Mouse (Mus musculus) small intestine, adult 2 months (tissue): ENCODE measurements at regions not wholly inside any gene's neighbourhood (a gene's known extent, or its start where the extent isn't known, plus 50 kb on each side); places are given as distances from the start of the nearest gene placed in this dataset.

Experiments
- H3K27ac ChIP-seq: fragments of 200-500 bp; 2 replicates; pipeline ENCODE4 v1.5.1; 2012; ENCODE audit warnings: low read depth, low read length, control low read depth, inconsistent platforms; ENCODE audit not compliant: insufficient read depth
- H3K27me3 ChIP-seq: fragments of 200-500 bp; 2 replicates; pipeline ENCODE4 v1.6.1; 2012; ENCODE audit warnings: mild to moderate bottlenecking, moderate library complexity, low read length, inconsistent platforms; ENCODE audit not compliant: control insufficient read depth, insufficient read depth
- H3K36me3 ChIP-seq: fragments of 200-500 bp; 2 replicates; pipeline ENCODE4 v1.6.1; 2012; ENCODE audit warnings: mild to moderate bottlenecking, low read length, control low read depth, inconsistent platforms; ENCODE audit not compliant: control insufficient read depth, insufficient read depth
- H3K4me1 ChIP-seq: fragments of 200-500 bp; 2 replicates; pipeline ENCODE4 v1.6.1; 2012; ENCODE audit warnings: low read length, inconsistent platforms, mixed read lengths; ENCODE audit not compliant: control insufficient read depth, insufficient read depth, insufficient read length
- H3K4me3 ChIP-seq: fragments of 200-500 bp; 2 replicates; pipeline ENCODE4 v1.5.1; 2012; ENCODE audit warnings: low read depth, mild to moderate bottlenecking, control low read depth, inconsistent platforms, low read length, moderate library complexity
- CTCF ChIP-seq: fragments of 200-500 bp; IDR thresholded peaks from 2 replicates; pipeline ENCODE4 v1.5.1; 2012; ENCODE audit warnings: low read depth, mild to moderate bottlenecking, control low read depth, inconsistent platforms, low read length, moderate library complexity, mixed read lengths; ENCODE audit not compliant: insufficient replicate concordance, insufficient read length; ENCODE audit errors: extremely low read depth
- POLR2A ChIP-seq: fragments of 200-500 bp; IDR thresholded peaks from 2 replicates; pipeline ENCODE4 v1.6.1; 2012; ENCODE audit warnings: low read depth, mild to moderate bottlenecking, control low read depth, inconsistent platforms, low read length, moderate library complexity
- WGBS: fragments of 180-500 bp; shearing (Covaris S2); methylation state at CpG from one replicate; pipeline ENCODE4 v1.1.7; 2018; 5-methylcytosine and 5-hydroxymethylcytosine counted together

GRCm38 (mm10) chr4:125350056-125350455 lies 140.4 kb upstream of the Grik3 start:
- H3K4me1 ChIP-seq, result no peaks in the 10 kb centered on the region
- no peak overlapping the region for H3K4me3 ChIP-seq
- no peaks in the 10 kb centered on the region for H3K27me3 ChIP-seq
- no peak overlapping the region for H3K27ac ChIP-seq
- H3K36me3 ChIP-seq, result no peaks in the 10 kb centered on the region
- WGBS, result 63% methylated on average over 1 of the region's 1 CpGs
- no peak for TF ChIP-seq POLR2A
- no peak for TF ChIP-seq CTCF

DNA sequence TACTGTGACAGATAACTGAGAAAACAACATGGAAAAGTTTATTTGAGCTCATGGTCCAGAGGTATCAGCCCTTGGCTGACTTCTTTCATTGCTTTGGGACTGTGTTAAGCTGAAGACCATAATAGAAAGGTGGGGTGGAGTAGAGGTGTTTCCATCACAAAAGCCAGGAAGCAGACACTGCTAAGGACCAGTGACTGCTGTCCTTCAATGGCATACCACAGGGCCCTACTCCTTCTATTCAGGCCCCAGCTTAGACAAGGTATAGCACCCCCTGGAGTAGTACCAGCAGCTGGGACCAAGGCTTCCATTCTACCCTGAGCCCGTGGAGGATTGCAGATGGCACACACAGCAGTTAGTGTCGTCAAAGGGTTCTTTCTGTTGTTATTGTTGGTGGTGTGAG lies 151.4 kb upstream of the Grik3 start:
- Histone ChIP-seq H3K4me1 (no peaks in the 10 kb centered on the region), H3K4me3 (no peak overlapping the region), H3K27ac (no peak overlapping the region), H3K27me3 (no peaks in the 10 kb centered on the region), H3K36me3 (no peaks in the 10 kb centered on the region)
- WGBS, result 60% methylated on average over 2 of the region's 2 CpGs
- TF ChIP-seq POLR2A (no peak), CTCF (no peak)

DNA sequence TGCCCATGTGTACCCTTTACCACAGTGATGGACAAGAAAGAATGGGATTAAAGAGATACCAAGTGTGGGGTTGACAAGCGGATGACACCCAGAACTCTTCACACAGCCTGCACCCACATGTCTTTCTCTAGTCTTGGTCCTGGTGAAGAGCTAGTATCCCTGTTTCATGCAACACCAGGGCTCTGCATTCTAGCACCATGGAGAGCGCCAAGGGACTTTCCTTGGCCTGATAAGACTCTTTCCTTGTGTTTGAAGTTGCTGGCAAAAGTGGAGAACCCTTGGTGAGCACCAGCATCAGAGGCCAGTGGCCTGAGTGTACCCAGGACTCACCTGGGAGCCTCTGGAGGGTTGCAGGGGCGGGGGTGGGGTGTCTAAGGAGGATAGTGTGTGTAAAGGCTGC lies 161.7 kb upstream of the Grik3 start:
- Histone ChIP-seq H3K4me3 (no peak overlapping the region), H3K4me1 (no peaks in the 10 kb centered on the region), H3K27me3 (no peaks in the 10 kb centered on the region), H3K27ac (no peak overlapping the region), H3K36me3 (no peaks in the 10 kb centered on the region)
- no peak for TF ChIP-seq CTCF
- no peak for TF ChIP-seq POLR2A
- WGBS, result 21% methylated on average over 3 of the region's 3 CpGs

- no peak overlapping the region for H3K27ac ChIP-seq
- H3K4me3 ChIP-seq, result no peak overlapping the region
- H3K4me1 ChIP-seq, result no peaks in the 10 kb centered on the region
- H3K36me3 ChIP-seq, result no peaks in the 10 kb centered on the region
- no peaks in the 10 kb centered on the region for H3K27me3 ChIP-seq
- 72% methylated on average over 3 of the region's 3 CpGs for WGBS
- TF ChIP-seq CTCF, result no peak
- no peak for TF ChIP-seq POLR2A
Observed at GRCm38 (mm10) chr4:125324495-125324894, 166.0 kb upstream of the Grik3 start.

DNA sequence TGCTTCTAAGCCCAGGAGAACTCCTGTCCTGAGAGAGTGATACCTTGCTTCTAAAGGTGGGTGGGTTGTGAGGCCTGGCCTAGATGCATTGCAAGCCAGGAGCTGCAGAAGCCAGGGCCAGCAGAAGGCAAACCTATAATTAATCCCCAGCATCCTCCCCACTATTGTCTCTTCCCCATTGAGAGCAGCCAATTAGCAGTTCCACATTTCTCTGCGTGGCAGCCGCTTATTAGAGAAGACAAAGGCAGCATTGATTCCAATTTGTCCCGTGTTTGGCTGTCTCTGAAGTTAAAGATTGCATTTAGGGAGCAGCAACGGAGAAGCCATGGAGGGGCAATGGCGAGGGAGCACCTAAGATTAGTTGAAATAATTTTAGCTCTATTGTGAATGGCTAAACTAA lies 171.2 kb upstream of the Grik3 start:
- TF ChIP-seq POLR2A (no peak), CTCF (no peak)
- Histone ChIP-seq H3K4me3 (no peak overlapping the region), H3K4me1 (no peaks in the 10 kb centered on the region), H3K27ac (no peak overlapping the region), H3K27me3 (no peaks in the 10 kb centered on the region), H3K36me3 (no peaks in the 10 kb centered on the region)
- WGBS, result 53% methylated on average over 5 of the region's 5 CpGs

DNA sequence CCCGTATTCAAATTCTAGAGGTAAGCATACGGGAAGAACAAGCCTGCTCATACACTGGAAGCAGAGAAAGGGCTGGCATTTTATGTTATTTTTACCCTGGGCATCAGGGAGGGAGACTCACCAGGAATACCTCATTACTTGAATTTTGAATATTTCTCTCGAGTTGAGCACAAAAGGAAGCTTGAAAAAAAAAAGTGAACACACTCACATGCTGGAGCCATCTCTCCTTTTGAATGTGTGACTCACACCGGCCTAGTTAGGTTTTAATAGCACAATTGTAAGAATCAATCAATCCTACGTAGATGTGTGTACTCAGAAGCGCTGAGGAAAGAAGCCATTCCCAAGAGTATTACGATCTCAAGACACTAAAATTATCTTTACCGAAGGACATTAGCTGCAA lies 172.2 kb upstream of the Grik3 start:
- 42% methylated on average over 8 of the region's 8 CpGs for WGBS
- H3K4me3 ChIP-seq, result no peak overlapping the region
- no peak overlapping the region for H3K27ac ChIP-seq
- no peaks in the 10 kb centered on the region for H3K36me3 ChIP-seq
- no peaks in the 10 kb centered on the region for H3K4me1 ChIP-seq
- H3K27me3 ChIP-seq, result no peaks in the 10 kb centered on the region
- TF ChIP-seq POLR2A (no peak), CTCF (no peak)

DNA sequence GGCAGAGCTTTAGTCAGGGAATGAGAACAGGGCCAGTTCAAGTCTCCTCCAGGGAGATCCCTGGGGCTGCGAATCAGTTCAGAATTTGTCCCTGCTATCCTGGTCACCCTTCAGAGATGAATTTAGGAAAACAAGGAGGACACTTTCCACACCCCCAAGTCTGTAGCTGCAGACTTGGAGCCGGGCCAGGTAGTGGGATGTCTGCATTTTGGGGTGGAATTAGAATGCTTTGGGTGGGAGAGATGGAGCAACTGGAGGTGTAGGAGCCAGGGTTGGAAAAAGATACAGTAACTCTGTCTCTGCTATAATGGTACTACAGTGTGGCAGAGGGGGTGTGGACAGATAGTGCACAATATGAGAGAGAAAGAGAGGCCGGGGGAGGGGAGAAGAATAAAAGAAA lies 173.6 kb upstream of the Grik3 start:
- Histone ChIP-seq H3K4me3 (no peak overlapping the region), H3K4me1 (no peaks in the 10 kb centered on the region), H3K36me3 (no peaks in the 10 kb centered on the region), H3K27ac (no peak overlapping the region), H3K27me3 (no peaks in the 10 kb centered on the region)
- TF ChIP-seq CTCF (no peak), POLR2A (no peak)
- 67% methylated on average over 3 of the region's 3 CpGs for WGBS

GRCm38 (mm10) chr4:125315818-125316217 lies 174.7 kb upstream of the Grik3 start:
- no peaks in the 10 kb centered on the region for H3K4me1 ChIP-seq
- H3K36me3 ChIP-seq, result no peaks in the 10 kb centered on the region
- no peak for TF ChIP-seq CTCF
- no peak for TF ChIP-seq POLR2A
- H3K27ac ChIP-seq, result no peak overlapping the region
- H3K4me3 ChIP-seq, result no peak overlapping the region
- H3K27me3 ChIP-seq, result no peaks in the 10 kb centered on the region
- WGBS, result 21% methylated on average over 6 of the region's 6 CpGs
